Mouse (Mus musculus) CH12F3 (cell line): ENCODE results near the gene Ankrd24.

Experiments
- in situ Hi-C: fragments of 300-500 bp; cut with MboI; formaldehyde crosslinking; loops from 2 replicates; pipeline ENCODE4 v1.14.3; 2020; ENCODE audit warnings: low sequenced_read_pairs

The Ankrd24 gene

DNA sequence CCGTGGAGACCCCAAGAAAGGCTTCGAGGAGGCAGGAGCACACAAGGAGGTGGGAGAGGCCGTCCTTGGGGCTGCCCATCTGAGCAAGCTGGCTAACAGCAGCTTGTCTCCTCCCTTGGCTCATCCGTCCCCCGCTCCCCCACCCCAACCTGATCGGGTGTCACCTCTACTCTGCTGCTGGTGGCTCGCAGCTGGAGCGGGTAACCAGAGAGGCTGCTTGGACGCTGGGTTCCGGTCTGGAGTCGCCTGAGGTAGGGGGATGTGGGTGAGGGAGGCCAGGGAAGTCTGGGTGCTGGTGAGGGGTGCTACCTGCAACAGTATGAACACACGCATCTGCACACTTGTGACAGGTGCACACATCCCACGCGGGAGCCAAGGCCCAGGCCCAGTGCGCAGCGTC is at the start of gene Ankrd24:
Gene Ankrd24 (plus strand): TSS at position 151 of the 400 bp plus-strand sequence.
- in situ Hi-C loops, result no loop called here

DNA sequence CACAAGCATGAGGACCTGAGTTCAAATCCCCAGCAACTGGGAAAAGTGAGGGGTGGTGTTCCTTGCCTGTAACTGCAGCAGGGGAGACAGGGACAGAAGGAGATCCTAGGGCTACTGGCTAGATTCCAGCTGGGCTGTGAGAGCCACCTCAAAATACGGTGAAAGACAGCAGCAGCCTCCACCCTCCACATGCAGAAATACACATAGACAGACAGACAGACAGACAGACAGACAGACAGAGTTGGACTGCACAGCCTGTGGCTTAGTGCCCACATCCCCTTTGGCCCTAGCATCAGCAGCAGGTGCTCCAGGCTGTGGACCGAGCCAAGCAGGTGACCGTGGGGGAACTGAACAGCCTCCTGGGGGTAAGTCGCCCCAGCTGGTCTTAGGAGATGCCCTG is 48.4 kb upstream of the Ankrd24 start:
- in situ Hi-C loops, result no loop called here

DNA sequence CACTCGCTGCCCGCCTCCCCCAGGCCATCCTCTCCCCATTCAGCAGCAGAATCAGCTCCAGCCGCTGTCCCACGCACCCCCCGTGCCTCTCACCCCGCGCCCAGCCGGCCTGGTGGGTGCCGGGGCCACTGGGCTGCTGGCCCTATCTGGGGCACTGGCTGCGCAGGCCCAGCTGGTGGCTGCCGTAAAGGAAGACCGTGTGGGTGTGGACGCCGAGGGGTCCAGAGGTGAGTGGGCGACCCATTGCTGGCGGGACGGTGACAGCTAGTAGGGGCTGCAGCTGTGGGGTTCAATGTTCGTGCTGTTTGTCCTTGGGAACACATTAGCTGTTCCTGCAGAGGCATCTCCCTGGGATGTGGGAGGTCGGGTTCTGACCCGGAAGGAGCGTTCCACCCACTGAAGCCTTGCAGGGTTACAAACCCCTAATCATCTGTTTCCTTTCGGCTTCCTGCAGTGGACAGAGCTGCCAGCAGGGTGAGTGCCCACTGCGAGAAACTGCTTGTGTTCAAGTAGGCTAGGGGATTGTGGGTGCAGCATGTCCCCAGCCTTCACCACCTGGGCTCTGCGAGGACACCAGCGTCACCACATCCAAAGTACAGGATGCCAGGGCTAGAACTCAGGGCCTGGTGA is 47.8 kb upstream of the Ankrd24 start:
- in situ Hi-C loops, result no loop called here

DNA sequence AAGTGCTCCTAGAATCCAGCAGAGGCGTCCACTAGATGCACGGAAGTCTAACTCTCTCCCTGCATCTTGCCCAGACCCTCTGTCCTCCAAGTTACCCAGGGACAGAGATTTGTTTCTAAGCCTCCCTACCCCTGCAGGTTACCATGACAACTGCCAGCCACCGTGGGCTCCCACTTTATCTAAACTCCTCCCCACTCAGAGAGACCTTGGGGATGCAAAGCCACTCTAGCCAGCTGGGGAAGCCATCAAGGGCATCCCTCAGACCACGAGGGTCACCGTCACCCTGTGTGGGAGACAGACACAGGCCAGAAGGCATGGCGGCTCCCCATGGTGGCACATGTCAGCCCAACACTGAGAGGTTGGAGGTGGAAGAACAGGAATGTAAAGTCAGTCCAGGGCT is 45.0 kb upstream of the Ankrd24 start:
- in situ Hi-C loops, result no loop called here

DNA sequence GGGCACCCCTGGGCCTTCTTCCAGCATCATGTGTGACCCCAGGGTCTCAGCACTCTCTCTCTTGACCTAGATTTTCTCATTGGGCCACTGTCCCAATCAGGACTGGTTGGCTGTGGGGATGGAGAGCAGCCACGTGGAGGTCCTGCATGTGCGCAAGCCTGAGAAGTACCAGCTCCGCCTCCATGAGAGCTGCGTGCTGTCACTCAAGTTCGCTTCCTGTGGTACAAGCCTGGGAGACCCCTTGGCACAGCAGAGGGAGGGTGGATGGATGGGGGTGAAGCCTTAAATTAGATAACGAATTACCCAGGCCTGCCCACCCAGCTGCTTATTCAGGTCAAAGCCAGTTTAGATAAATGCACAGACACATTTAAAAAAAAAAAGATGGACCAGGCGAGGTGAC is 39.6 kb upstream of the Ankrd24 start:
- in situ Hi-C loops, result no loop called here

DNA sequence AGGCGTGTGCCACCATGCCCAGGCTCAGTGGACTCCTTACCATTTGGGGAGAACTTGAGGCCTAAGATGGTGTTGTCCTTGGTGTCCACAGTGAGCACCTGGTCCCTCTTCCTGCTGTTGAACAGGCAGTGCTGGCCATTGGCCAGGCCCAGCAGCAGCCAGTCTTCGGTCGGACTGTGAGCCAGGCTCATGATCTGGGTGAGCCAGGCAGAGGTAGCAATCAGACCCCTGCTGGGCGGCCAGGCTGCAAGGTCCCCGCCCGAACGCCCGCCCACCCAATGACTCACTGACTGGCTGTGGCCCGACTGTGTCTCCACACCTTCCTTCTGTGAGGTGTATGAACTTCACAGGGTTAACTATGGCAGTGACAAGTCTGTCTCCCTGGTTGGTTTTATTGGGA is 36.5 kb upstream of the Ankrd24 start:
- in situ Hi-C loops, result no loop called here

DNA sequence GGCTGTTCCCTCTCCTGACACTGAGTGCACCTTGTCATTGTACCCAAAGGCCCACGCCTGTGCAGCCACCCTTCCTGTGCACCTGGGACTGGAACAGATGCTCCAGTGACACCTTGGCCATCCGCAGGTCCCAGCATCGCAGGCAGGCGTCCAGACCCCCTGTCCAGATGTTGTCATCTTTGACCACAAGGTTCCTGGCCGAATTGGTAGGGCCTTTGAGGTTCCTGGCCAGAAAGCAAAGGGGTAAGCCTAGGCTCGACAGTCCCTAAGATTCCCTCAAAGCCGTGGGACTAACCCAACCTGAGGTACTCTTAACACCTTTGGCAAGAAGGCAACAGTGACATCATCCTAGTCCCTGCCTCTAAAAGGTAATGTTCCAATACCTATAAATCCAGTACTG is 35.7 kb upstream of the Ankrd24 start:
- in situ Hi-C loops, result no loop called here

DNA sequence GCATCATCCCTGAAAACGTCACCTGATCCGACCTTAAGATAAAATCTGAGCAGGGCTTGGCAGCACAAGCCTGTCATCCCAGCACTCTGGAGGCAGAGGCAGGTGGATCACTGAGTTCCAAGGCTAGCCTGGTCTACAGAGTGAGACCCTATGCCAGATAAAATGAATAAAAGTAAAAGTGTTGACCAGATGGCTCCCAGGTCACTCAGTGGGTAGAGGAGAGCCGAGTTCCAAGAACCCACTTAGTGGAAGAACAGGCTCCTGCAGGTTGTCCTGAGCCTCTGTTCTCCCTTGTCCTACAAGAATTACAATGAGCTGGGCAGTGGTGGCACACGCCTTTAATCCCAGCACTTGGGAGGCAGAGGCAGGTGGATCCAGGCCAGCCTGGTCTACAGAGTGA is 35.1 kb upstream of the Ankrd24 start:
- in situ Hi-C loops, result no loop called here

DNA sequence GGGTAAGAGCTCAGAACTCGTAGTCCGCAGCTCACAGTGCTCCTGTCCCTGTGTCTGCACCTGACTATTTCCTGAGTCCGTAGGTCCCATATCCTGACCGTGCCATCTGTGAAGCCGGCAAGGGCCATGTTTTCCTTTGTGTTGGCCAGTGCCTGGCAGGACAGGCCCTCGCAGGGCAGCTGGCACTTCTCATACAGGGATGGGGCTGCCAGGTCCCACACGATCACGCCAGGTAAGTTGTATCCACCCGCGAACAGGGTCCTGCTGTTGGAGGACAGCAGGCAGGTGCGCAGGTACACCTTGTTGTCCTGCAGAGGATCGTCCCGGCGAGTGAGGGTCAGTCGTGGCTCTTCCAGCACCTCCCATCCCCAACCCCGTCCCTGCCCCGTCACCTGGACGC is 34.4 kb upstream of the Ankrd24 start:
- in situ Hi-C loops, result no loop called here

DNA sequence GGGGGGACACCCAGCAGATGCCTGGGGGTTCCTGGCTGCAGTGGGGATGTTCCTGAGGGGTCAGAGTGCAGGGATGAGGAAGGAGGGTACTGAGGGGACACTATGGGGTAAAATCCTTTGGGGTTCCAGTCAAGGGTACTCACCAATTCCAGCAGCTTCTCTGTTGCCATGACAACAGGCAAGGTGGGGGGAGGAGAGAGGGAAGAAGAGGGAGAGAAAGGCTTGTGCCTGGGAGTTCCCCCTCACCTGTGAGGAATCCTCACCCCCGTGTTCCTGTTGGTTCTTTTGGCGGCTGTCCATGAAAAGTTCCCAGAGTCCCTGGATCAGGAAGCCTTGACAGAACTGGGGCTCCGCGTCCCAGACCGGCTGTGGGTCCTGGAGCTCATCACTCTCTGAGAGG is 32.7 kb upstream of the Ankrd24 start:
- in situ Hi-C loops, result no loop called here

DNA sequence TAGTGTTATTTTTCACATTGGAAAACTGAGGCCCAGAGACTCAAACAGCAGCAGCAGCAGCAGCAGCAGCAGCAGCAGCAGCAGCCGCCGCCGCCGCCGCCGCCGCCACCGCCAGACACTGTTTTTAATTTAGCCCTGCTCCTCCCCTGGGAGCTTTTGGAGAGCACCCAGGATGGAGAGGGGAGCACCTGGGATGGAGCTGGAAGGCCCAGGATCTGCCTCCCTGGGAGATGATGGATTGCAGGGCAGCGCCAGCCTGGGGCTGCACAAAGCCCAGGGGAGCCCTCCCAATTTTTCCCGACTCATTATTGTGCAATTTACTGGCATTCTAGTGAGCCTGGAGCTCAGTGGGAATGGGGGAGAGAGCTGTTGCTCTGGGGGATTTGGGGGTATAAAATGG is 31.7 kb upstream of the Ankrd24 start:
- in situ Hi-C loops, result no loop called here

DNA sequence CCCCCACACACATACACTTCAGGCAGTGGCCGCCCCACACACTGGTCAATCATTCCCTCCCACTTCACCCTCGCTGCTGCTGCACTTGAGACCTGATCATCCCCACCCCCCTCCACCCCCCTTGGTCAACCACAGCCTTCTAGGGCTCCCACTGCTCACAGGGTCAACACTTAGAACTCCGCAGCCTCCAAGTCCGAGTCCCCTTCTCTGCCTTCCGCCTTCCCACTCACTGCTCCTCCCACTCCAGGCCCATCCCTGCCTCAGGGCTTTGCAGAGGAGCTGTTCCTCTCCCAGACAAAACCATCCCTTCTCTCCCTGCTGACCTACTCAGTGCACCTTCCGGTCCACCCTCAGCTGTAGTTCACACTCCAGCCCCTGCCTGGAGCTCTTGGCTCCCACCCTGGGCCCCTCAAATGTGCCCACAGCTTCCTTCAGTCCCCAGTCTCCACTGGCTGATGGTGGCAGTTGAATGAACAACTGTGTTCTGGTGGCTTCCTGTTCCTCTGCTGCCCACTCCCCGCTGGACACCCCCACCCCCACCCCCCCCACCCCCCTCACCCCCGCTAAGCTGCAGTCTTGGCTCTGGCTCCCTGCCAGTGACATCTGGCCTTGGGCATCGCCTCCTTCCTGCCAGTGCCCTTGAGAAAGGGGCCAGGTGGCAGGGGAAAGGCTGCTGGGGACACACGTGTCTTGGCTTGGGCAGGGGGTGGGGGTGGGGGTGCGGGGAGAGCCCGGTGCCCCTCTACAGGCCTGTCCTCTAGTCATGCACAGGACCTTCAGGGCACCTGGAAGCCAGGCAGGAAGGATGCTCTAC is 31.0 kb upstream of the Ankrd24 start:
- in situ Hi-C loops, result no loop called here

DNA sequence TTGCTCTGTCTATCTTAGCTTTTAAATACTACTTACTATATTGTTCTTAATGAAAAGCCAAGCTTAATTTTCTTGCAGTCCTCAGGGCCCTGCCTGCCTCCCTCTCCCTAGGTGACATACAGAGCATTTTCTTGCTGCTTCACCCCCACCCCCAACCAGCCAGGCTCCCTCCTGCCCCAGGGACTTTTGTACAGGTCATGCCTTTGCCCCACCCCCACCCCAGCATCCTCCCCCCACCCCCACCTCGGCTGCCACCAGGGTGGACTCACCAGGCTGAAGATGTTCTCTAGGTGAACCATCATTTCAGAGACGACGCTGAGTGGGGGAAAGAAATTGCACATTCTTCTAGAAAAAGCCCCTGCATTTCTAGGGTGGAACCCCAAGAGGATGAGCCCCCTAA is 30.0 kb upstream of the Ankrd24 start:
- in situ Hi-C loops, result no loop called here

DNA sequence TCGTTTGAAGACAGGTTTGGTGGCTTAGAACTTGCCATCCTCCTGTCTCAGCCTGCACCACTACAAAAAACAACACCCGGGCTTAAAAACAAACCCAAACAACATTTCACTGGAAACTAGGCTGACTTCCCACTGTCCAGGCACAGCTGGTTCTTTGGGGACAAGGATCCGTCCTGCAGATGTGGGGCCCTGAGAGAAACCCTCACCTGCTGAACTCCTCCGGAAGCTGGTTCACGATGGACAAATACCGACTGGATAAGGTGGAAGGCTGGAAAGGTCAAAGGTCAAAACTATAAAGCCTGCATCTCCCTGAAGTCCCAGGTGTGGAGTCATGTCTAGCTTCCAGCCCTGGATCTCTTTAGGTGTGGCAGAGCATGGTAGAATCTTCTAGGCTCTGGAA is 29.5 kb upstream of the Ankrd24 start:
- in situ Hi-C loops, result no loop called here

DNA sequence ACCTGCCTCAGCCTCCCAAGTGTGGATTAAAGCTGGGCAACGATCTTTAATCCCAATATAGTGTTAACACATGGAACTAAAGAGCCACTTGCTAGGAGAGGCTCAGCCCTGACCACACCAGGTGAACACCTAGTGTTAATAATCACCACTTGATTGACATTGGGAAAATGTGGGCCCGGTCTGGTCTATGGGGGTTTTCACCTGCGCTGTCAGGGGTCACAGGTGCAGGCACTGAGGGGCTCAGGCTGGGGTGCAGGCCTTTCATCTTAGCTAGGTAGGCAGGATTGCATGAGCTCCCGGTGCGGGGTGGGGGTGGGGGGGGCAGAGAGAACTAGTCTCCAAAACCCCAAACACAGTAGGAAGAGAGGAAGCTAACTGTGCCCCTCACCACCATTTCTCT is 28.7 kb upstream of the Ankrd24 start:
- in situ Hi-C loops, result no loop called here

DNA sequence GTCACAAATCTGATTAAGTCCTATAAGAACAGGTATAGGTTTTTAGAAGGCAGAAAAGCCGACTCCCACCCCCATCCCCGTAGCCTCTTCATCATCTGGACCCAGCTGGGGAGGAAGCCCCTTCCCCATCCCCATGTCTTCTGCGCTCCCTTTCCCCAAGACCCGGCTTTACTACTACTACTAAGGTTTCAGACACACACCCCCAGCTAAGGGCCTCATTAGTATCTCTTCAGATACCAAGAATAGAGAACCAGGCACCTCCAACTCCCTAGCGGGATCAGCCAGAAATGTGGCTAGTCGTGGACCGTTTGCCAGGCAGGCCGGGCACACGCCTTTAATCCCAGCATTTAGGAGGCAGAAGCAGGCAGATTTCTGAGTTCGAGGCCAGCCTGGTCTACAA is 28.2 kb upstream of the Ankrd24 start:
- in situ Hi-C loops, result no loop called here

DNA sequence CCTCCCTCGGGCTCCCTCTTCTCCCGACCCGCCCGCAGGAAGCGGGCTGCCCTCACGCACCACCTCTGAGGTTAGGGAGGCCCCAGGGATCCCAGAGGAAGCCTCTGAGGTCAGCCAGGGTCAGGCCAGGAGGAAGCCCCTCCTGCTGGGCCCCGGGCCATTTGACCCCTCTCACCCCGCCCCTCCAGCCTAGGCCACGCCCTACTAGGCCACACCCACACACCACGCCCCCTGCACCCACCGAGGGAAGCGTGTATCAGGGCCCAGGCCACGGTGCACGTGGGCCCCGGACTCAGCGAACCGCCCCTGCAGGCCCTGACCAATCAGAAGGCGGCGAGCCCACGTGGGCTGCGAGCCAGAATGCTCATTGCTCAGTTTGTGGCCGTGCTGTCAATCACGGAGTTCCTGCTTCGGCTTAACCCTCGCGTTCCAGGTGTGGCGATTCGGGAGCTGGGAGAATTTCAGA is 27.6 kb upstream of the Ankrd24 start, which contains the start of gene Tle6:
Gene Tle6 (minus strand): TSS at position 336 of the 466 bp plus-strand sequence.
- in situ Hi-C loops, result no loop called here

DNA sequence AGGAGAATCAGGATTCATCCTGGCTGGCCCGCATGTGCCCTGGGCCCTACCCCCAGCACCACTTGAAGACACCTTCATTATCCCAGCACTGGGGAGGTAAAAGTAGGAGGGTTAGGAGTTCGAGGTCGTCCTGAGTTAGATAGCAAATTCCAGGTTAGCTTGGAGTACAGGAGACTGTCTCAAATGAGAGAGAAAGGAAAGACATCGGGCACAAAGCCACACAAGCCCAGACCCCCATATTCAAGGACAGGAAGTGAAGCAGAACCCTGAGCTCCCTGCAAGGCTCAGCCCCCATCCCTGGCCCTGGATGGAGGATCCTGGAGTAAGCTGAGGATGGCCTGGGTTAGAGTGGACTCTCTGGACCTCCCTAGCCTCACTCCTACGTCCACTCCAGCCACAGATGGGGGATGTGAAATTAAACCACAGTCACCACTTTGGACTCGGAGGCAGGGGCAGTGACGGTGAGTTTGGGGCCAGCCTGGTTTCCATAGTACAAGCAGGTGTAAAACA is 26.9 kb upstream of the Ankrd24 start:
- in situ Hi-C loops, result no loop called here

DNA sequence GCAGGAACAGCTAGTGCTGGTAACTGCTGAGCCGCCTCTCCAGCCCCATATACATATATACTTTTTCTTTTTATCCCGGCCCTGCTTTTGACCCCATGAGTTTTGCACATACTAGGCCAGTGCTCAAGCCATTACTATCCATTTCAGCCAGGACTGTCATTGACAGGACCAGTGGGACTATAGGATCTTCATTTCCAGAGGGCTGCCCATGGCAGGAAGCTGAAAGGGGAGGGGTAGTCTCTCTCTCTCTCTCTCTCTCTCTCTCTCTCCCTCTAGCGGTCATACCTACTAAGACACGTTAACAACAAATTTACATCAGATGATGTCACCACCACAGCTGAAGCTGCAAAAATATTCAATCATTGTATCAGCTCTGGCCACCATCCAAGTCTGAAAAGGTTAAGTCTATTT is 25.6 kb upstream of the Ankrd24 start:
- in situ Hi-C loops, result no loop called here

DNA sequence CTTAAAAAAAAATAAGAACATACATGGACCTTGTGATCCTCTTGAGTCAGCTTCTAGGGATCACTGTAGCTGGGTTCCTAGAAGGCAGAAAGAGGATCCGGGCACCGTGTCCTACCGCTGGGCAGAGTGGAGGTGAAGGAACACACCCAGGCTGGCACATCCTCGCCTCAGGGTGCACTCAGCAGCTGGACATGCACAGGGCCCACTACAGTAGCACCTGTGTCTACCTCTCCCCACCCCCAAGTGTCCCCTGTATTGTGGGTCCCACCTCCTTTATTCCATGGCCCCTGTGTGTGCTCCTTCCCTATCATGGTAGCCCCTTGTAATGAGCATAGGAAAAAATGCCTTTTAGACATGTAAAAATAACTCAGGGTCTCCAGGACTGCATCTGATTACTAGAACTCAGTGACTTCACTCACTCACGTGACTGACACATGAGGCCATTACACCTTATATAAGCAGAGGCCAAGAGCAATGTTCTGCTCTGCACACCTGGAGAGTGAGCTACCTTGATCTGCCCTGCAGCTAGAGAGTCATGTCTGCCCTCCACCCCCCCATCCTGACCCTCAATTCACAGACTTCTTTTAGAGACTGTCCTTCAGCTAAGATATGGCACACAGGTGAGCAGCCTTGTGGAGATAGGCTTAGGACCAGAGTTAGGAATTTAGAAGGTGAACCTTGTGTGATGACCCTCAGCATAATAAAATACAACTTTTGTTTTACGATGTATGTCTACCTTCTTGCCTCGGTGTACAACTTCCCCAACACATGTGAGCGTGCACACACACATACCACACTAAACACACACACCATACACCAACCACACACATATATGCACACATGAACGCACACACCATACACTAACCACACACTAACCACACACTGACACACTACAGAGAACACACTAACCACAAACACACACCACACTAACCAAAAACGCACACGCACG is 24.0 kb upstream of the Ankrd24 start:
- in situ Hi-C loops, result no loop called here
